Mouse (Mus musculus): ENCODE measurements around the gene Slc29a1. TPM values are rescaled to one million over a fixed set of nuclear protein-coding genes. Genes with fewer than 3 reads are reported as not detected.

Gene Slc29a1
- polyA plus RNA-seq, 1 experiment from 2014 or later, result 47.9 TPM

GRCm38 (mm10) chr17:45573087-45573779, 26.2 kb downstream of the Slc29a1 start, which contains the start of gene Hsp90ab1:
TSS of gene Hsp90ab1 (minus strand) at chr17:45573271.
- Histone ChIP-seq H3K9ac (peak within 1 kb of the TSS; percentile 99), H3K9me3 (no peaks in the 10 kb centered on the region), H3K36me3 (peaks cover 36% of the 10 kb centered on the region), H3K4me3 (peak within 1 kb of the TSS; percentile 99), H3K4me1 (peaks cover 32% of the 10 kb centered on the region), H3K4me2 (replicated peaks) (peak within 1 kb of the TSS; percentile 81), H3K27ac (peak within 1 kb of the TSS; percentile 84), H3K27me3 (replicated peaks) (no peaks in the 10 kb centered on the region)
- WGBS, result under 1% methylated on average over 41 of the region's 41 CpGs
- peak; percentile 81 for ATAC-seq (ENCODE audit: low FRiP score, low read depth)

- peaks cover 34% of the 10 kb centered on the region for H3K4me1 ChIP-seq
- no peaks in the 10 kb centered on the region for H3K9me3 ChIP-seq
- H3K36me3 ChIP-seq, result peaks cover 44% of the 10 kb centered on the region
- H3K4me3 ChIP-seq, result peak overlapping the region; percentile 99
- peak; percentile 52 for ATAC-seq (ENCODE audit: low FRiP score, low read depth)
- no peaks in the 10 kb centered on the region for H3K27me3 ChIP-seq (replicated peaks)
- peak overlapping the region; percentile 84 for H3K27ac ChIP-seq
- peak overlapping the region; percentile 81 for H3K4me2 ChIP-seq (replicated peaks)
- under 1% methylated on average over 57 of the region's 57 CpGs for WGBS
- peak overlapping the region; percentile 99 for H3K9ac ChIP-seq
Measured at GRCm38 (mm10) chr17:45572103-45573086, 27.0 kb downstream of the Slc29a1 start.

GRCm38 (mm10) chr17:45569999-45570398, 29.4 kb downstream of the Slc29a1 start:
- Histone ChIP-seq H3K4me3 (no peak overlapping the region), H3K27ac (no peak overlapping the region), H3K27me3 (replicated peaks) (no peaks in the 10 kb centered on the region), H3K36me3 (peaks cover 63% of the 10 kb centered on the region), H3K9ac (no peak overlapping the region), H3K4me1 (peaks cover 45% of the 10 kb centered on the region), H3K4me2 (replicated peaks) (no peak overlapping the region), H3K9me3 (no peaks in the 10 kb centered on the region)
- 89% methylated on average over 4 of the region's 4 CpGs for WGBS
- ATAC-seq (ENCODE audit: low FRiP score, low read depth), result no peak

- H3K9me3 ChIP-seq, result no peaks in the 10 kb centered on the region
- no peak for ATAC-seq (ENCODE audit: low FRiP score, low read depth)
- H3K27me3 ChIP-seq (replicated peaks), result no peaks in the 10 kb centered on the region
- H3K9ac ChIP-seq, result no peak overlapping the region
- H3K36me3 ChIP-seq, result peaks cover 63% of the 10 kb centered on the region
- H3K4me3 ChIP-seq, result no peak overlapping the region
- 88% methylated on average over 12 of the region's 12 CpGs for WGBS
- H3K4me2 ChIP-seq (replicated peaks), result no peak overlapping the region
- H3K27ac ChIP-seq, result no peak overlapping the region
- H3K4me1 ChIP-seq, result peaks cover 46% of the 10 kb centered on the region
Measured at GRCm38 (mm10) chr17:45568990-45569389, 30.4 kb downstream of the Slc29a1 start.

GRCm38 (mm10) chr17:45567162-45567601, 32.2 kb downstream of the Slc29a1 start:
- H3K36me3 ChIP-seq, result peaks cover 63% of the 10 kb centered on the region
- no peak overlapping the region for H3K27ac ChIP-seq
- no peak for ATAC-seq (ENCODE audit: low FRiP score, low read depth)
- H3K27me3 ChIP-seq (replicated peaks), result no peaks in the 10 kb centered on the region
- H3K4me2 ChIP-seq (replicated peaks), result 0 out of 2 replicates have a peak overlapping the region, but pooled peaks have one; percentile 1
- H3K4me3 ChIP-seq, result no peak overlapping the region
- H3K9me3 ChIP-seq, result no peaks in the 10 kb centered on the region
- 0 out of 2 replicates have a peak overlapping the region, but pooled peaks have one; percentile 21 for H3K9ac ChIP-seq
- peaks cover 46% of the 10 kb centered on the region for H3K4me1 ChIP-seq
- 21% methylated on average over 4 of the region's 4 CpGs for WGBS

- Histone ChIP-seq H3K4me2 (replicated peaks) (0 out of 2 replicates have a peak overlapping the region, but pooled peaks have one; percentile 9), H3K36me3 (peaks cover 61% of the 10 kb centered on the region), H3K9me3 (no peaks in the 10 kb centered on the region), H3K4me1 (peaks cover 43% of the 10 kb centered on the region), H3K9ac (0 out of 2 replicates have a peak overlapping the region, but pooled peaks have one; percentile 21), H3K27me3 (replicated peaks) (no peaks in the 10 kb centered on the region), H3K27ac (no peak overlapping the region), H3K4me3 (no peak overlapping the region)
- 71% methylated on average over 18 of the region's 18 CpGs for WGBS
- no peak for ATAC-seq (ENCODE audit: low FRiP score, low read depth)
Measured at GRCm38 (mm10) chr17:45566360-45567161, 32.8 kb downstream of the Slc29a1 start.

- H3K27ac ChIP-seq, result no peak overlapping the region
- 0 out of 2 replicates have a peak overlapping the region, but pooled peaks have one; percentile 9 for H3K4me2 ChIP-seq (replicated peaks)
- peaks cover 55% of the 10 kb centered on the region for H3K36me3 ChIP-seq
- ATAC-seq (ENCODE audit: low FRiP score, low read depth), result no peak
- no peak overlapping the region for H3K9ac ChIP-seq
- H3K4me3 ChIP-seq, result no peak overlapping the region
- WGBS, result 92% methylated on average over 1 of the region's 1 CpGs
- H3K4me1 ChIP-seq, result peaks cover 37% of the 10 kb centered on the region
- no peaks in the 10 kb centered on the region for H3K27me3 ChIP-seq (replicated peaks)
- H3K9me3 ChIP-seq, result no peaks in the 10 kb centered on the region
Measured at GRCm38 (mm10) chr17:45566031-45566359, 33.4 kb downstream of the Slc29a1 start.

GRCm38 (mm10) chr17:45565103-45565502, 34.3 kb downstream of the Slc29a1 start:
- H3K4me1 ChIP-seq, result peaks cover 34% of the 10 kb centered on the region
- no peaks in the 10 kb centered on the region for H3K9me3 ChIP-seq
- peak overlapping the region; percentile 95 for H3K4me2 ChIP-seq (replicated peaks)
- H3K4me3 ChIP-seq, result peak overlapping the region; percentile 79
- ATAC-seq (ENCODE audit: low FRiP score, low read depth), result no peak
- peak overlapping the region; percentile 89 for H3K9ac ChIP-seq
- no peak overlapping the region for H3K27ac ChIP-seq
- no peaks in the 10 kb centered on the region for H3K27me3 ChIP-seq (replicated peaks)
- 97% methylated on average over 11 of the region's 11 CpGs for WGBS
- peaks cover 46% of the 10 kb centered on the region for H3K36me3 ChIP-seq

- peaks cover 41% of the 10 kb centered on the region for H3K36me3 ChIP-seq
- H3K9ac ChIP-seq, result peak overlapping the region; percentile 89
- H3K9me3 ChIP-seq, result no peaks in the 10 kb centered on the region
- ATAC-seq (ENCODE audit: low FRiP score, low read depth), result peak; percentile 15; the same call in 1 of the 2 replicates
- peaks cover 29% of the 10 kb centered on the region for H3K4me1 ChIP-seq
- H3K4me3 ChIP-seq, result peak overlapping the region; percentile 79
- H3K4me2 ChIP-seq (replicated peaks), result peak overlapping the region; percentile 95
- H3K27me3 ChIP-seq (replicated peaks), result no peaks in the 10 kb centered on the region
- H3K27ac ChIP-seq, result peak overlapping the region; percentile 76; the same call in 1 of the 2 replicates
- WGBS, result 14% methylated on average over 18 of the region's 18 CpGs
Measured at GRCm38 (mm10) chr17:45564531-45565084, 34.8 kb downstream of the Slc29a1 start.

- Histone ChIP-seq H3K9ac (peak within 1 kb of the TSS; percentile 89), H3K36me3 (peaks cover 34% of the 10 kb centered on the region), H3K27me3 (replicated peaks) (no peaks in the 10 kb centered on the region), H3K9me3 (no peaks in the 10 kb centered on the region), H3K27ac (peak within 1 kb of the TSS; percentile 76), H3K4me3 (peak within 1 kb of the TSS; percentile 79), H3K4me2 (replicated peaks) (peak within 1 kb of the TSS; percentile 95), H3K4me1 (peaks cover 29% of the 10 kb centered on the region)
- ATAC-seq (ENCODE audit: low FRiP score, low read depth), result peak; percentile 88
- WGBS, result 1% methylated on average over 59 of the region's 61 CpGs
Measured at GRCm38 (mm10) chr17:45563655-45564530, 35.5 kb downstream of the Slc29a1 start, which contains the start of gene Slc35b2. TSS of gene Slc35b2 (plus strand) at chr17:45563874.

Measured in neural tube, embryonic 12.5 days (tissue).